Mouse (Mus musculus) brown adipose tissue, adult 24 weeks (tissue): ENCODE results near the gene Fam71e2. TPM values are rescaled to one million over a fixed set of nuclear protein-coding genes. Genes with fewer than 3 reads are reported as not detected.
"Not testable (repeated sequence)": the region's sequence is repeated elsewhere in the genome, so short reads cannot be mapped to it uniquely, and the experiment has no call there.

Source experiments
- H3K27ac ChIP-seq: fragments of 200-500 bp; replicated peaks from 2 replicates; pipeline ENCODE4 v1.5.1; 2012; ENCODE audit warnings: low read depth, mild to moderate bottlenecking, low read length
- H3K4me1 ChIP-seq: fragments of 200-500 bp; 2 replicates; pipeline ENCODE4 v1.6.1; 2012; ENCODE audit warnings: low read length, mixed read lengths; ENCODE audit not compliant: control insufficient read depth, insufficient read depth, insufficient read length
- H3K4me3 ChIP-seq: fragments of 200-500 bp; 2 replicates; pipeline ENCODE4 v1.5.1; 2012; ENCODE audit warnings: low read depth, mild to moderate bottlenecking, low read length, moderate library complexity; ENCODE audit not compliant: insufficient read depth
- polyA plus RNA-seq: library from polyadenylated mRNA; stranded (reverse); fragments of >200 nt; gene quantifications from 2 replicates; pipeline ENCODE4 v1.2.4, GENCODE M21; 2012; ENCODE audit not compliant: missing spikeins, insufficient read depth, insufficient read length

Fam71e2 gene
- not detected in 2 replicates for polyA plus RNA-seq

GRCm38 (mm10) chr7:4771202-4771601, at the start of gene Fam71e2:
TSS of gene Fam71e2 (minus strand) at chr7:4771302.
- H3K4me1 ChIP-seq = no peaks in the 10 kb centered on the region
- H3K27ac ChIP-seq = no peak within 1 kb of the TSS
- H3K4me3 ChIP-seq = no peak within 1 kb of the TSS

- Histone ChIP-seq H3K27ac (no peak overlapping the region), H3K4me3 (no peak overlapping the region), H3K4me1 (no peaks in the 10 kb centered on the region)
Measured at GRCm38 (mm10) chr7:4816559-4816958, 45.5 kb upstream of the Fam71e2 start.

GRCm38 (mm10) chr7:4813105-4813791, 42.1 kb upstream of the Fam71e2 start:
- peak overlapping the region; percentile 74 for H3K4me3 ChIP-seq
- 0 out of 2 replicates have a peak, but pooled peaks cover 3% of the 10 kb centered on the region for H3K4me1 ChIP-seq
- H3K27ac ChIP-seq = peak overlapping the region; percentile 95

DNA sequence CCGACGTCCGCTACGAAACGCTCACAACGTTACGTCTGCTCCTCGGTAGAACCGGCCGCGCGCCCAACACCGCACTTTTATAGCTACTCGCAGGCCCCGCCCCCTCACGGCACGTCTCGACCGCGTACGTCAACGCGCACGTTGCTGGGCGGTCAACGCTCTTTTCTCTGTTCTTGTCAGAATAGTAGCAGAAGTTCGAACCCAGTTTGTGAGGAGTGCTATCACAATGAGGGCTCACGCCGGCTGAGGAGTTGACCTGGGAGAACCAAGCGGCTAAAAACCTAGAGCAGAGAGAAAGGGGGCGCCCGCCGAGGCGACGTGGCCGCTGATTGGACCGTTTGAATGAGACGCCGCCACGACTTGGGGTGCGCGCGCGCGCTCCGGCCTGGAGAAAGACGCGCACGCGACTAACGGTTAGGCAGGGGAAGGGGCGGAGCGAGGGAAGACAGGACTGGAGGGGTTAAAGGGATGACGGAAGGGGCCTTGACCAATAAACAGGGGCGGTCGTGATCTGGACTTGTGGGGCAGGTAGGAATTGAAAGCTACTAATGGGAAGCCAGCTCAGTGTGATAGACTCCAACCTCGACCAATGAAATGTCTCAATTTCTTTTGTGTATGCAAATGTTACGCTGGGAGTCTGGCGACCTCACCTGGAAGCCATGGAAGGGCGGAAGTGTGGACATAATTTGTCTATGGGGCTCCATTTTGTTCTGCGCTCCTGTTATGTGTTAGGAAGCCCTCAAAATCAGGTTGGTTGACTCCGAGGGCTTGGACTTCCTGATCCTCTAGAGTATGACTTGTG, 41.4 kb upstream of the Fam71e2 start, which contains the start of gene Ube2s:
Ube2s (minus strand) TSS at position 288 of the 802 bp plus-strand sequence.
- Histone ChIP-seq H3K4me3 (peak within 1 kb of the TSS; percentile 76), H3K4me1 (0 out of 2 replicates have a peak, but pooled peaks cover 3% of the 10 kb centered on the region), H3K27ac (peak within 1 kb of the TSS; percentile 96)

- peak overlapping the region; percentile 76 for H3K4me3 ChIP-seq
- peak overlapping the region; percentile 60 for H3K27ac ChIP-seq
- 0 out of 2 replicates have a peak, but pooled peaks cover 3% of the 10 kb centered on the region for H3K4me1 ChIP-seq
Measured at GRCm38 (mm10) chr7:4811842-4812302, 40.8 kb upstream of the Fam71e2 start.

DNA sequence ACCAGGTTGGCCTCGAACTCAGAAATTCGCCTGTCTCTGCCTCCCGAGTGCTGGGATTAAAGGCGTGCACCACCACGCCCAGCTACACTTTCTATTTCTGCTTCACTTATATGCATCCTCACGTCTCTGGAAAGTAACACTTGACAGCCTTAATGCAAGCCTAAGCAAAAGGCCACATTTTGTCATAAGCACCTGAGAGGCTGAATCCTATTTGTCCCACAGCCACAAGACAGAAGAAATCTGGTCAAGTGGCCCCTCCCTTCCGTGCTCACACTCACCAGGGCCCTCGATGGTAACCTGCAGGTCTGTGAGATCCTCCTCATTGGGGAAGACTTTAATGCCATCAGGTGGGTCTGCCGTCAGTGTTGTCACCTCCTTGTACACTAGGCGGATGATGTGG, 40.0 kb upstream of the Fam71e2 start:
- not testable (repeated sequence) for H3K27ac ChIP-seq, H3K4me1 ChIP-seq
- peak overlapping the region; percentile 76 for H3K4me3 ChIP-seq

- H3K4me1 ChIP-seq = peaks cover 3% of the 10 kb centered on the region; the same call in 1 of the 2 replicates
- H3K4me3 ChIP-seq = no peak overlapping the region
- H3K27ac ChIP-seq = no peak overlapping the region
Measured at GRCm38 (mm10) chr7:4806716-4807115, 35.6 kb upstream of the Fam71e2 start.

DNA sequence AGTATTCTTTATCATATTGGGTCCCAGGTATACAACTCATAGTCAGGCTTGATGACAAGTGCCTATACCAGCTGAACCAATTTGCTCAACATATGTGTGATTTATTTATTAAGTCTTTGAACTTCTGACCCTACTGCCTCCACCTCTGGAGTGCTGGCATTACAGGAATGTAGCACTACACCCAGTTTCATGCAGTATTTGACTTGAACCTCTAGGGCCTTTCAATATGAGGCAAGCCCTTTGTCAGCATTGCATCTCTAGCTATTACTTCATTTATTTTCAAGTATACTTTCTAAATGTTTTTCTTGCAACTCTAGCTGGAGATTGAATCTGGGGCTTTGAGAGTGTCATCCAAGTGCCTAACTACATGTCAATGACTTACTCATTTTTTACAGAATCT, 31.1 kb upstream of the Fam71e2 start:
- no peaks in the 10 kb centered on the region; the same call in 1 of the 2 replicates for H3K4me1 ChIP-seq
- H3K4me3 ChIP-seq = no peak overlapping the region
- no peak overlapping the region for H3K27ac ChIP-seq

DNA sequence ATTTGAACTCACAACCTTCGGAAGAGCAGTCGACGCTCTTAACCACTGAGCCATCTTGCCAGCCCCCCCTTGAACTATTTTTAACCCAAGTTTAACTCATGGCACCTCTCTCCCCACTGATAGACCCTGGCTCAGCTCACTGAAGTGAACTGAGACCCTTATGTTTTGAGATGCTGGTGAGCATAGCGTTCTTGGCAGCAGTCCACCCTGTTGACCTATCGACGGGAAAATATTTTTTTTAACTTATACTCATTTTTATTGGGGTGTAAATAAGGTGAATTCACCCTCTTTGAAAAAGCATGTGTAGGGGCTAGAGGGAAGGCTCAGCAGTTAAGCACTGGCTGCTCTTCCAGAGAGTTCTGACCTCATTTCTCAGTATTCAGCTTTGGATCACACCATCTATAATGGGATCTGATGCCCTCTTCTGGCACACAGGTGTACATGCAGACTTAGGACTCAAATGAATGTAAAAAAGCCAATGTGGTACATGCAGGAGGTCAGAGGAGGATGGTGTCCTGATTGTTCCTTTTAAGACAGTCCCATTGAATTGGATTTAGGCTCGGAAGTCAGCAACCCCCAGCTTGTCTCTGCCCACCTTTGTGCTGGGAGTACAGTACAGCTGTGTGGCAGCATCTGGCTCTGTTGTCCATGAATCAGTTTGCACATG, 24.8 kb upstream of the Fam71e2 start:
- H3K27ac ChIP-seq = no peak overlapping the region
- no peaks in the 10 kb centered on the region for H3K4me1 ChIP-seq
- H3K4me3 ChIP-seq = no peak overlapping the region

GRCm38 (mm10) chr7:4794631-4795168, 23.6 kb upstream of the Fam71e2 start:
- Histone ChIP-seq H3K4me1 (no peaks in the 10 kb centered on the region), H3K27ac (no peak overlapping the region), H3K4me3 (0 out of 2 replicates have a peak overlapping the region, but pooled peaks have one; percentile 11)

DNA sequence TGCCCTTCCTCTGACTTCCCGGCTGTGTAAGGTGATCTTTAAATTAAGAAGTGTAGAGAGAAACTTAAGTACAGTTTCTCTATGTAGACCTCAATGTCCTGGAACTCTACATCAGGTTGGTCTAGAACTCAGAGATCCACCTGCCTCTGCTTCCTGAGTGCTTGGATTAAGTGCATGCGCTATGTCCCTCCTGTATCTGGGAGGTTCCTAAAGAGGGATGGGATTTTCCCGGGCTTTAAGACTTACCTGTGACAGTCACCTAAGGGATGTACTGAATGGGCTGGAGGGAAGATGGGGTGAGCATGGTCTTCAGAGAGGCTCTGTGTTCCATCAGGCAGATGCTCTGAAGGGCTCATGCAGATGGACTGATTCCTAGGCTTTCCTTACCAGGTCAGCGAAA, 22.6 kb upstream of the Fam71e2 start:
- no peak overlapping the region for H3K27ac ChIP-seq
- H3K4me1 ChIP-seq = no peaks in the 10 kb centered on the region
- H3K4me3 ChIP-seq = peak overlapping the region; percentile 75

DNA sequence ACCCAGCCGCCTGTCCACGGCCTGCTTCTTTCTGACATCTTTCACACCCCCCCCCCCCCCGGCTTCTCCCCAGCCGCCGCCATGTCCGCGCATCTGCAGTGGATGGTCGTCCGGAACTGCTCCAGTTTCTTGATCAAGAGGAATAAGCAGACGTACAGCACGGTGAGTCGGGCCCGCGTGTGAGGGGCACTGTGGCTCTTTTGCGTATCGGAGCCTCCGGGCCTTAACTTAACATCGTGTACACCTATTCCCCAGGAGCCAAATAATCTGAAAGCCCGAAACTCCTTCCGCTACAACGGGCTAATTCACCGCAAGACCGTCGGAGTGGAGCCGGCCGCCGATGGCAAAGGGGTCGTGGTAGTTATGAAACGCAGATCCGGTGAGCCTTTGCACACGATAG, 22.1 kb upstream of the Fam71e2 start:
- H3K4me3 ChIP-seq = peak overlapping the region; percentile 75
- H3K27ac ChIP-seq = peak overlapping the region; percentile 86
- not testable (repeated sequence) for H3K4me1 ChIP-seq

DNA sequence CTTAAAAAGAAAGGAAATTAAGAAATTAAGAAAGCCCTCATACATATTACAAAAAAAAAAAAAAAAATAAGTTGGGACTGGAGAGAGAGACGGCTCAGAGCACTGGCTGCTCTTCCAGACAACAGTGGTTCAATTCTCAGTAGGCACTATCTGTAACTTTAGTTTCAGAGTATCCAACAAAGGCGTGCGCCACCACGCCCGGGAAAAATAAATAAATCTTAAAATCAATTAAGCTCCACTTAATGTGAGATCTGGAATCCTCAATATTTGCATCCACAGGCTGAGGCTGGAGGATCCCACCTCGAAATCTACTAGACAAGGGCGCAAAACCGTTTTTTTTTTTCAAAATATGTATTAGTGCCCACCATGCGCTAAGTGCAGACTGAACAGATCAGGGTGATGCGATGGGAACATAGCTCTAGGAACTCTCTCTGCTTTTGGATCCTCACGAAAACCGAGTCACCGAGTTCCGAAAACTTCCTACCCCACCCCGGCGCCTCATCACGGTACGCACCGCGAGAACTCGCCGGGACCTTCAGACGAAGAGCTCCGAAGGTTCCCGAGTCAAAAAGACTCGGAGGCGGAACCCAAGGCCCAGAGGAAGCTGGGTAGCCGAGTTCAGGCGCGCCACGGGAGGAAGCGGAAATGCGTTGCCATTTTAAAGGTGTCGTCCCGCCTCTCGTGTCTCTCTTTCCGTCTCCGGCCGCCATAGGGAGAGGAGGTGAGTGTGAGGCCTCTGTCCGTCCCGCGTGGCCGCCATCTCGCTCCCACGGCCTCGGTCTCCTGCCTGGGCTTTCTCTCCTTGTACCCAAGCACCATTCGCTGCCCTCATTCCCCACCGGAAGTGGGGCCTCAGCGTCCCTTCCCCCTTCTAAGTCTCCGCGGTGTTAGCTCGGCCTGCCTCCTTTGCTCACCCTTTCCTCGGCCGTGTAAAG, 21.4 kb upstream of the Fam71e2 start, which contains the start of gene Rpl28:
Rpl28 (plus strand) TSS at position 597 of the 935 bp plus-strand sequence.
- peak within 1 kb of the TSS; percentile 89 for H3K27ac ChIP-seq
- H3K4me1 ChIP-seq = no peaks in the 10 kb centered on the region
- peak within 1 kb of the TSS; percentile 75 for H3K4me3 ChIP-seq

GRCm38 (mm10) chr7:4789436-4789935, 18.4 kb upstream of the Fam71e2 start, which contains the start of gene Tmem238:
TSS of gene Tmem238 (minus strand) at chr7:4789656.
- Histone ChIP-seq H3K4me1 (no peaks in the 10 kb centered on the region), H3K27ac (no peak within 1 kb of the TSS), H3K4me3 (peak within 1 kb of the TSS; percentile 82)
